Mouse (Mus musculus) heart, embryonic 15.5 days (tissue): ENCODE data around the gene Olfr1008. TPM values are rescaled to one million over a fixed set of nuclear protein-coding genes. Genes with fewer than 3 reads are reported as not detected.
"Not testable (repeated sequence)": the region's sequence is repeated elsewhere in the genome, so short reads cannot be mapped to it uniquely, and the experiment has no call there.

Source experiments
- ATAC-seq: fragments of 200-750 bp; cut with Nextera tagmentation; replicated peaks from 2 replicates; pipeline ENCODE4 v1.8.0; 2017; ENCODE audit warnings: low read depth, moderate TSS enrichment; ENCODE audit not compliant: insufficient number of reproducible peaks, insufficient read depth, low FRiP score
- H3K27ac ChIP-seq: fragments of 300-500 bp; sonication (generic); 2 replicates; pipeline ENCODE4 v1.5.1; 2015; ENCODE audit warnings: mild to moderate bottlenecking, inconsistent platforms
- H3K27me3 ChIP-seq: fragments of 300-500 bp; sonication (generic); 2 replicates; pipeline ENCODE4 v1.6.1; 2015; ENCODE audit warnings: inconsistent platforms
- H3K36me3 ChIP-seq: fragments of 300-500 bp; sonication (generic); 2 replicates; pipeline ENCODE4 v1.6.1; 2015; ENCODE audit warnings: mild to moderate bottlenecking, inconsistent platforms
- H3K4me1 ChIP-seq: fragments of 300-500 bp; sonication (generic); replicated peaks from 2 replicates; pipeline ENCODE4 v1.6.1; 2015; ENCODE audit warnings: inconsistent platforms
- H3K4me2 ChIP-seq: fragments of 300-500 bp; sonication (generic); 2 replicates; pipeline ENCODE4 v1.6.1; 2015; ENCODE audit warnings: inconsistent platforms, mild to moderate bottlenecking, moderate library complexity
- H3K4me3 ChIP-seq: fragments of 300-500 bp; sonication (generic); 2 replicates; pipeline ENCODE4 v1.5.1; 2015; ENCODE audit warnings: mild to moderate bottlenecking, inconsistent platforms
- H3K9ac ChIP-seq: fragments of 300-500 bp; sonication (generic); 2 replicates; pipeline ENCODE4 v1.6.1; 2015; ENCODE audit warnings: mild to moderate bottlenecking, inconsistent platforms
- H3K9me3 ChIP-seq: fragments of 300-500 bp; sonication (generic); replicated peaks from 2 replicates; pipeline ENCODE4 v1.6.1; 2016; ENCODE audit warnings: inconsistent platforms
- WGBS: fragments of 180-500 bp; shearing (Covaris S2); methylation state at CpG from one replicate; pipeline ENCODE4 v1.1.7; 2015; ENCODE audit warnings: mixed read lengths; 5-methylcytosine and 5-hydroxymethylcytosine counted together
- polyA plus RNA-seq: library from polyadenylated mRNA; unstranded; fragments of >200 nt; fragmentation: Nextera tagmentation; extraction: Ambion mirVana; gene quantifications from 2 replicates; pipeline ENCODE4 v1.2.1, GENCODE M21; 2015

Gene Olfr1008
- not detected in 2 replicates for polyA plus RNA-seq

GRCm38 (mm10) chr2:85689131-85689530 is at the start of gene Olfr1008:
TSS of gene Olfr1008 (plus strand) at chr2:85689431.
- H3K36me3 ChIP-seq, result no peaks in the 10 kb centered on the region
- H3K4me1 ChIP-seq, result no peaks in the 10 kb centered on the region
- H3K27me3 ChIP-seq, result no peaks in the 10 kb centered on the region
- H3K27ac ChIP-seq, result no peak within 1 kb of the TSS
- no peak within 1 kb of the TSS for H3K4me3 ChIP-seq
- H3K9me3 ChIP-seq, result 0 out of 2 replicates have a peak, but pooled peaks cover 3% of the 10 kb centered on the region
- no peak within 1 kb of the TSS for H3K9ac ChIP-seq
- H3K4me2 ChIP-seq, result no peak within 1 kb of the TSS
- no peak for ATAC-seq

GRCm38 (mm10) chr2:85650604-85651003 is 38.6 kb upstream of the Olfr1008 start, which contains the start of gene Olfr1002:
TSS of gene Olfr1002 (minus strand) at chr2:85650704.
- ATAC-seq, result no peak

GRCm38 (mm10) chr2:85664355-85664754 is 24.9 kb upstream of the Olfr1008 start, which contains the start of gene Olfr154:
TSS of gene Olfr154 (minus strand) at chr2:85664455.
- not testable (repeated sequence) for H3K4me1 ChIP-seq, ATAC-seq, H3K4me3 ChIP-seq, H3K4me2 ChIP-seq, H3K9me3 ChIP-seq, H3K36me3 ChIP-seq, H3K27ac ChIP-seq, H3K27me3 ChIP-seq, H3K9ac ChIP-seq

More at GRCm38 (mm10) chr2:85650604-85651003, 38.6 kb upstream of the Olfr1008 start, which contains the start of gene Olfr1002:
- 91% methylated on average over 1 of the region's 1 CpGs for WGBS
- Histone ChIP-seq H3K27me3 (no peaks in the 10 kb centered on the region), H3K4me3 (no peak within 1 kb of the TSS), H3K27ac (no peak within 1 kb of the TSS), H3K9me3 (no peaks in the 10 kb centered on the region), H3K36me3 (no peaks in the 10 kb centered on the region), H3K4me2 (no peak within 1 kb of the TSS), H3K9ac (no peak within 1 kb of the TSS), H3K4me1 (no peaks in the 10 kb centered on the region)

- no peak within 1 kb of the TSS for H3K4me3 ChIP-seq
- no peaks in the 10 kb centered on the region for H3K36me3 ChIP-seq
- no peaks in the 10 kb centered on the region for H3K27me3 ChIP-seq
- H3K9me3 ChIP-seq, result no peaks in the 10 kb centered on the region
- no peak within 1 kb of the TSS for H3K27ac ChIP-seq
- no peaks in the 10 kb centered on the region for H3K4me1 ChIP-seq
- no peak within 1 kb of the TSS for H3K9ac ChIP-seq
- no peak within 1 kb of the TSS for H3K4me2 ChIP-seq
- ATAC-seq, result no peak
Observed at GRCm38 (mm10) chr2:85678667-85679066, 10.6 kb upstream of the Olfr1008 start, which contains the start of gene Olfr1006. TSS of gene Olfr1006 (minus strand) at chr2:85678767.

GRCm38 (mm10) chr2:85710680-85711079 is 21.4 kb downstream of the Olfr1008 start:
- not testable (repeated sequence) for H3K4me1 ChIP-seq, H3K27me3 ChIP-seq, H3K27ac ChIP-seq, H3K36me3 ChIP-seq, H3K4me3 ChIP-seq, H3K4me2 ChIP-seq, H3K9ac ChIP-seq, H3K9me3 ChIP-seq, ATAC-seq
- 57% methylated on average over 2 of the region's 2 CpGs for WGBS

- H3K27ac ChIP-seq, result no peak overlapping the region
- WGBS, result 12% methylated on average over 1 of the region's 1 CpGs
Observed at GRCm38 (mm10) chr2:85711159-85711558, 21.9 kb downstream of the Olfr1008 start.

GRCm38 (mm10) chr2:85715119-85715518 is 25.9 kb downstream of the Olfr1008 start, which contains the start of gene Olfr1009:
TSS of gene Olfr1009 (plus strand) at chr2:85715419.
- Histone ChIP-seq H3K27me3 (no peaks in the 10 kb centered on the region), H3K9me3 (no peaks in the 10 kb centered on the region), H3K36me3 (no peaks in the 10 kb centered on the region), H3K27ac (no peak within 1 kb of the TSS), H3K4me1 (no peaks in the 10 kb centered on the region), H3K4me2 (no peak within 1 kb of the TSS), H3K4me3 (no peak within 1 kb of the TSS), H3K9ac (no peak within 1 kb of the TSS)
- 86% methylated on average over 1 of the region's 1 CpGs for WGBS
- no peak for ATAC-seq

More at GRCm38 (mm10) chr2:85711159-85711558, 21.9 kb downstream of the Olfr1008 start:
- no peaks in the 10 kb centered on the region for H3K27me3 ChIP-seq
- no peaks in the 10 kb centered on the region for H3K9me3 ChIP-seq
- no peak overlapping the region for H3K4me2 ChIP-seq
- ATAC-seq, result no peak
- no peak overlapping the region for H3K4me3 ChIP-seq
- H3K9ac ChIP-seq, result no peak overlapping the region
- no peaks in the 10 kb centered on the region for H3K36me3 ChIP-seq
- no peaks in the 10 kb centered on the region for H3K4me1 ChIP-seq

- Histone ChIP-seq H3K4me1 (no peaks in the 10 kb centered on the region), H3K27ac (no peak overlapping the region), H3K27me3 (no peaks in the 10 kb centered on the region), H3K4me2 (no peak overlapping the region), H3K4me3 (no peak overlapping the region), H3K9me3 (no peaks in the 10 kb centered on the region), H3K36me3 (no peaks in the 10 kb centered on the region), H3K9ac (no peak overlapping the region)
- 13% methylated on average over 3 of the region's 3 CpGs for WGBS
- ATAC-seq, result no peak
Observed at GRCm38 (mm10) chr2:85725793-85726192, 36.6 kb downstream of the Olfr1008 start.

Other genes starting within 250 kb of the Olfr1008 start
- gene Olfr995, start 245.8 kb upstream of the Olfr1008 start, polyA plus RNA-seq, result not detected in 2 replicates
- 0.15 and 0.29 TPM in 2 replicates for gene 4833423E24Rik, start 170.4 kb upstream of the Olfr1008 start, polyA plus RNA-seq
- gene Olfr996, start 110.2 kb upstream of the Olfr1008 start, polyA plus RNA-seq, result not detected in 2 replicates
- not detected in 2 replicates for gene Olfr998, start 100.5 kb upstream of the Olfr1008 start, polyA plus RNA-seq
- gene Olfr1000, start 77.5 kb upstream of the Olfr1008 start, polyA plus RNA-seq, result not detected in 2 replicates
- not detected in 2 replicates for gene Olfr1002, start 38.7 kb upstream of the Olfr1008 start, polyA plus RNA-seq
- gene Olfr154, start 25.0 kb upstream of the Olfr1008 start, polyA plus RNA-seq, result not detected in 2 replicates
- not detected in 2 replicates for gene Olfr1006, start 10.7 kb upstream of the Olfr1008 start, polyA plus RNA-seq
- gene Olfr1009, start 26.0 kb downstream of the Olfr1008 start, polyA plus RNA-seq, result not detected in 2 replicates
- gene Olfr1012, start 73.3 kb downstream of the Olfr1008 start, polyA plus RNA-seq, result not detected in 2 replicates
- gene Olfr1013, start 77.7 kb downstream of the Olfr1008 start, polyA plus RNA-seq, result not detected in 2 replicates
- gene Olfr1014, start 83.3 kb downstream of the Olfr1008 start, polyA plus RNA-seq, result not detected in 2 replicates
- not detected in 2 replicates for gene Olfr1015, start 92.6 kb downstream of the Olfr1008 start, polyA plus RNA-seq
- gene Olfr1016, start 113.1 kb downstream of the Olfr1008 start, polyA plus RNA-seq, result not detected in 2 replicates
- gene Olfr1018, start 129.0 kb downstream of the Olfr1008 start, polyA plus RNA-seq, result not detected in 2 replicates
- gene Olfr1019, start 156.1 kb downstream of the Olfr1008 start, polyA plus RNA-seq, result not detected in 2 replicates
- not detected in 2 replicates for gene Olfr1020, start 157.6 kb downstream of the Olfr1008 start, polyA plus RNA-seq
- gene Olfr1022, start 179.2 kb downstream of the Olfr1008 start, polyA plus RNA-seq, result not detected in 2 replicates
- gene Olfr1023, start 196.2 kb downstream of the Olfr1008 start, polyA plus RNA-seq, result not detected in 2 replicates
- not detected in 2 replicates for gene Olfr1024, start 215.6 kb downstream of the Olfr1008 start, polyA plus RNA-seq
- not detected in 2 replicates for gene Olfr1025-ps1, start 225.8 kb downstream of the Olfr1008 start, polyA plus RNA-seq
- not detected in 2 replicates for gene Olfr1026, start 232.1 kb downstream of the Olfr1008 start, polyA plus RNA-seq